Mouse (Mus musculus) limb, embryonic 13.5 days (tissue): ENCODE measurements around the gene Aak1. TPM values are rescaled to one million over a fixed set of nuclear protein-coding genes. Genes with fewer than 3 reads are reported as not detected.
A peak's percentile ranks its signal among the peaks of the same experiment; 100 is the strongest.

Experiments
- ATAC-seq: fragments of 200-750 bp; cut with Nextera tagmentation; 2 replicates; pipeline ENCODE4 v1.8.0; 2017; ENCODE audit warnings: low read depth, moderate number of reproducible peaks, moderate TSS enrichment; ENCODE audit not compliant: low FRiP score
- H3K27ac ChIP-seq: fragments of 300-500 bp; sonication (generic); 2 replicates; pipeline ENCODE4 v1.5.1; 2015; ENCODE audit warnings: inconsistent platforms, mild to moderate bottlenecking, moderate library complexity
- H3K27me3 ChIP-seq: fragments of 300-500 bp; sonication (generic); 2 replicates; pipeline ENCODE4 v1.6.1; 2015; ENCODE audit warnings: mild to moderate bottlenecking, inconsistent platforms
- H3K36me3 ChIP-seq: fragments of 300-500 bp; sonication (generic); 2 replicates; pipeline ENCODE4 v1.6.1; 2015; ENCODE audit warnings: inconsistent platforms, mild to moderate bottlenecking, moderate library complexity
- H3K4me1 ChIP-seq: fragments of 300-500 bp; sonication (generic); 2 replicates; pipeline ENCODE4 v1.6.1; 2015; ENCODE audit warnings: inconsistent platforms
- H3K4me2 ChIP-seq: fragments of 300-500 bp; sonication (generic); replicated peaks from 2 replicates; pipeline ENCODE4 v1.6.1; 2015; ENCODE audit warnings: inconsistent platforms, mild to moderate bottlenecking, moderate library complexity
- H3K4me3 ChIP-seq: fragments of 300-500 bp; sonication (generic); 2 replicates; pipeline ENCODE4 v1.5.1; 2015; ENCODE audit warnings: moderate library complexity, mild to moderate bottlenecking, inconsistent platforms
- H3K9ac ChIP-seq: fragments of 300-500 bp; sonication (generic); 2 replicates; pipeline ENCODE4 v1.6.1; 2015; ENCODE audit warnings: mild to moderate bottlenecking, inconsistent platforms
- H3K9me3 ChIP-seq: fragments of 300-500 bp; sonication (generic); 2 replicates; pipeline ENCODE4 v1.6.1; 2016; ENCODE audit warnings: inconsistent platforms
- WGBS: fragments of 180-500 bp; shearing (Covaris S2); methylation state at CpG from one replicate; pipeline ENCODE4 v1.1.7; 2015; 5-methylcytosine and 5-hydroxymethylcytosine counted together
- polyA plus RNA-seq: library from polyadenylated mRNA; unstranded; fragments of >200 nt; fragmentation: Nextera tagmentation; extraction: Ambion mirVana; gene quantifications from 2 replicates; pipeline ENCODE4 v1.2.1, GENCODE M21; 2015

The Aak1 gene
- polyA plus RNA-seq, 1 experiment from 2014 or later = 18.8 TPM

DNA sequence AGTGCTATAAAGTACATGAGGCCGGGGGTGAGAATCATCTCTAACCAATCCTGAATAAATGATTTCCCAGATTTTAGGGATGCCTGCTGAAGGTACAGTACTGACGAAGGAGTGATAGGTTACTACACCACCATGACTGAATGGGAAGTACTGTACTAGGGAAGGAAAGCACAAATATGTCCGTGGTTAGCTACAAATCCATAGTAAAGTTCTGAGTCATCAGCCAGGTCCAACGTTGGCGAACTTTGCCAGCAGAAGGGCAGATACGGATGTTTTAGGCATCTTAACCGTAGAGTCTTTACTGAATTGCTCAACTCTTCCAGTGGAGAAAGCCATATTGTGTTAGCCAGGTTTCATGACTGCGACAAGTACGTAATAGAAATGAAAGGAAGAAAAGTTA lies 91.6 kb downstream of the Aak1 start:
- ATAC-seq = no peak
- no peaks in the 10 kb centered on the region for H3K4me1 ChIP-seq
- 95% methylated on average over 9 of the region's 9 CpGs for WGBS
- H3K4me2 ChIP-seq = no peak overlapping the region
- H3K9me3 ChIP-seq = peaks cover 5% of the 10 kb centered on the region
- H3K36me3 ChIP-seq = peaks cover 75% of the 10 kb centered on the region
- H3K9ac ChIP-seq = no peak overlapping the region
- H3K27me3 ChIP-seq = no peaks in the 10 kb centered on the region
- H3K4me3 ChIP-seq = no peak overlapping the region
- H3K27ac ChIP-seq = no peak overlapping the region

GRCm38 (mm10) chr6:86947100-86947499 lies 97.8 kb downstream of the Aak1 start:
- Histone ChIP-seq H3K36me3 (peaks cover 47% of the 10 kb centered on the region), H3K27ac (no peak overlapping the region), H3K4me2 (no peak overlapping the region), H3K4me1 (peaks cover 20% of the 10 kb centered on the region), H3K27me3 (no peaks in the 10 kb centered on the region), H3K4me3 (no peak overlapping the region), H3K9me3 (no peaks in the 10 kb centered on the region), H3K9ac (no peak overlapping the region)
- ATAC-seq = no peak
- 61% methylated on average over 8 of the region's 8 CpGs for WGBS

- H3K36me3 ChIP-seq = peaks cover 54% of the 10 kb centered on the region
- no peak overlapping the region for H3K9ac ChIP-seq
Observed at GRCm38 (mm10) chr6:86948746-86949145, 99.4 kb downstream of the Aak1 start.

GRCm38 (mm10) chr6:86950141-86950540 lies 100.8 kb downstream of the Aak1 start:
- no peak overlapping the region for H3K4me3 ChIP-seq
- no peak overlapping the region for H3K9ac ChIP-seq
- no peaks in the 10 kb centered on the region for H3K27me3 ChIP-seq
- H3K4me2 ChIP-seq = no peak overlapping the region
- H3K36me3 ChIP-seq = peaks cover 54% of the 10 kb centered on the region
- H3K4me1 ChIP-seq = peaks cover 20% of the 10 kb centered on the region
- ATAC-seq = no peak
- 68% methylated on average over 1 of the region's 1 CpGs for WGBS
- no peaks in the 10 kb centered on the region for H3K9me3 ChIP-seq
- H3K27ac ChIP-seq = no peak overlapping the region

More at GRCm38 (mm10) chr6:86948746-86949145, 99.4 kb downstream of the Aak1 start:
- H3K27me3 ChIP-seq = no peaks in the 10 kb centered on the region
- WGBS = 87% methylated on average over 2 of the region's 2 CpGs
- no peak for ATAC-seq
- no peak overlapping the region for H3K27ac ChIP-seq
- peaks cover 20% of the 10 kb centered on the region for H3K4me1 ChIP-seq
- no peak overlapping the region for H3K4me3 ChIP-seq
- H3K4me2 ChIP-seq = no peak overlapping the region
- H3K9me3 ChIP-seq = no peaks in the 10 kb centered on the region

GRCm38 (mm10) chr6:86950733-86951255 lies 101.5 kb downstream of the Aak1 start:
- Histone ChIP-seq H3K36me3 (peaks cover 53% of the 10 kb centered on the region), H3K9ac (no peak overlapping the region), H3K4me3 (no peak overlapping the region), H3K9me3 (no peaks in the 10 kb centered on the region), H3K27me3 (no peaks in the 10 kb centered on the region), H3K4me2 (no peak overlapping the region), H3K4me1 (peaks cover 20% of the 10 kb centered on the region), H3K27ac (no peak overlapping the region)
- ATAC-seq = no peak
- WGBS = 60% methylated on average over 1 of the region's 1 CpGs

DNA sequence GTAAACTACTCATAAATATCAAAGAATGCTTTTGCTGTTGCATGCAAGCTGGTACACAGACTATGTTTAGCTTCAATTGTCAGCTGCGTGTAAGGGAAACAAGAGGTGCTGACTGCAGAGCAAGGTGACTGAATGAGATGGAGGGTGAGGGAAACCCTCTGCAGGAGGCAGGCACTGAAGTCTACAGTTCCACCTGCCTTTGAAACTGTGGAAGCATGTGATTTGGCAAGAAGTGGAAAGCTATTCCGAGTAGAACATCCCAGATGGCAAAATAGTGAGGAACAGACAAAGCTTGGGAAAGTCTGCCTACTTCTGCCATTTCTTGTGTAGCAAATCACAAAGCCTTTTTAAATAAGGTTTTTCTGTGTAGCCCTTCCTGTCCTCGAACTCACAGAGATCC lies 106.4 kb downstream of the Aak1 start:
- no peak overlapping the region for H3K4me2 ChIP-seq
- WGBS = 82% methylated on average over 3 of the region's 3 CpGs
- H3K4me1 ChIP-seq = peaks cover 5% of the 10 kb centered on the region; the same call in 1 of the 2 replicates
- no peak overlapping the region for H3K4me3 ChIP-seq
- H3K36me3 ChIP-seq = peaks cover 77% of the 10 kb centered on the region
- H3K9me3 ChIP-seq = no peaks in the 10 kb centered on the region
- no peak for ATAC-seq
- no peaks in the 10 kb centered on the region for H3K27me3 ChIP-seq
- no peak overlapping the region for H3K9ac ChIP-seq
- H3K27ac ChIP-seq = no peak overlapping the region

DNA sequence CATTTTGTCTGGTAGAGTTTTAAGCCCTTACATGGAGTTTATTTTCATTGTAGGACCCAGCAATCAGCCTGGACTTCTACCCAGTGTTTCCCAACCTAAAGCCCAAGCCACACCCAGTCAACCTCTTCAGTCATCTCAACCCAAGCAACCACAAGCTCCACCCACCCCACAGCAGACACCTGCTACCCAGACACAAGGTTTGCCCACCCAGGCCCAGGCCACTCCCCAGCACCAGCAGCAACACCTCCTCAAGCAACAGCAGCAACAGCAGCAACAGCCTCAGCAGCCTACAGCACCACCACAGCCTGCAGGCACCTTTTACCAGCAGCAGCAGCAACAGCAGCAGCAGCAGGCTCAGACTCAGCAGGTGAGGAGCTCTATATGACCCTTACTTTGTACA lies 106.9 kb downstream of the Aak1 start:
- Histone ChIP-seq H3K4me2 (no peak overlapping the region), H3K36me3 (peaks cover 77% of the 10 kb centered on the region), H3K4me3 (no peak overlapping the region), H3K9me3 (no peaks in the 10 kb centered on the region), H3K27ac (no peak overlapping the region), H3K4me1 (peaks cover under 1% of the 10 kb centered on the region; the same call in 1 of the 2 replicates), H3K27me3 (no peaks in the 10 kb centered on the region), H3K9ac (no peak overlapping the region)
- no peak for ATAC-seq

- WGBS = 80% methylated on average over 1 of the region's 1 CpGs
- no peak overlapping the region for H3K4me2 ChIP-seq
- H3K27me3 ChIP-seq = no peaks in the 10 kb centered on the region
- peaks cover 83% of the 10 kb centered on the region for H3K36me3 ChIP-seq
- H3K9me3 ChIP-seq = no peaks in the 10 kb centered on the region
- ATAC-seq = peak; percentile 57; the same call in 1 of the 2 replicates
- H3K4me3 ChIP-seq = no peak overlapping the region
- no peak overlapping the region for H3K27ac ChIP-seq
- no peak overlapping the region for H3K9ac ChIP-seq
- no peaks in the 10 kb centered on the region for H3K4me1 ChIP-seq
Observed at GRCm38 (mm10) chr6:86959006-86959405, 109.7 kb downstream of the Aak1 start.

DNA sequence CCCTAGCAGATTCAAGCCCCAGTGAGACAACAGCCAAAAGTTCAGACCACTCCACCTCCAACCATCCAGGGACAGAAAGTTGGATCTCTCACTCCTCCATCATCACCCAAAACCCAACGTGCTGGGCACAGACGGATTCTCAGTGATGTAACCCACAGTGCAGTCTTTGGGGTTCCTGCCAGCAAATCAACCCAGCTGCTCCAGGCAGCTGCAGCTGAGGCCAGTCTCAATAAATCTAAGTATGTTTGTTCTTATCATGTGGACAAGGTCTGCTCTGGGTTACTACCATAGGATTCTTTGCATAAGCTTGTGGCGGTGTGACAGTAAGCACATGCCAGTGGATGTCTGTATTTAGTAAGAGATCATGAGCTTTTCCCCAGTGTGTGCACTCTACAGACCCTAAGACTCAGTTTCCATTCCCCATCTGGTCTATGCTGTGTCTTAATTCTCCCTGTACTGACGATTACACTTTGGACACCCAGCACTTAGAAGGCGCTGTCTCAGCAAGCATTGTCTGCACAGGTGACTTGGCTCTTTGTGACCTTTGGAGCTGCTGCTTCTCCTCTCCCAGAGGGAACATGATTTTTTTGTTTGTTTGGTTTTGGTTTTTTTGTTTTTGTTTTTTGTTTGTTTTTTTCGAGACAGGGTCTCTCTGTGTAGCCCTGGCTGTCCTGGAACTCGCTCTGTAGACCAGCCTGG lies 114.8 kb downstream of the Aak1 start:
- H3K4me1 ChIP-seq = no peaks in the 10 kb centered on the region
- no peak for ATAC-seq
- no peaks in the 10 kb centered on the region for H3K9me3 ChIP-seq
- no peak overlapping the region for H3K27ac ChIP-seq
- H3K4me3 ChIP-seq = no peak overlapping the region
- H3K27me3 ChIP-seq = no peaks in the 10 kb centered on the region
- H3K4me2 ChIP-seq = no peak overlapping the region
- peaks cover 93% of the 10 kb centered on the region for H3K36me3 ChIP-seq
- no peak overlapping the region for H3K9ac ChIP-seq
- WGBS = 88% methylated on average over 7 of the region's 7 CpGs

DNA sequence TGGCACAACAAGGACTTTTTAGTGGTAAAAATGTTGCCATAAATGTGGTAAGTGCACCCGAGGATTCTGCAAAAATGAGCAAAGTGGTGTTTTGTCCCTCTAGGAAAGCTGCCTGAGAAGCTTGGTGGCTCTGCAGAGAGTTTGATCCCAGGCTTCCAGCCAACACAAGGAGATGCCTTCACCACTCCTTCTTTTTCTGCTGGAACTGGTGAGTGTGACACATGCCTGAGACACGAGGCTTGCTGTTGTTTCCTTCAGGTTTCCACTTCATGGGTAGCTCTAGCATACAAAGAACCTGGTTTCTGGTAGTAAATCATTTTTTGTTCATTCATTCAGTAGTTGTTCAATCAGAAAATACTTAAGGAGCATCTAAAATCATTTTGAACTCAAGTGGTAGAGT lies 117.8 kb downstream of the Aak1 start:
- Histone ChIP-seq H3K4me3 (no peak overlapping the region), H3K9me3 (no peaks in the 10 kb centered on the region), H3K4me1 (no peaks in the 10 kb centered on the region), H3K4me2 (no peak overlapping the region), H3K9ac (no peak overlapping the region), H3K27ac (no peak overlapping the region), H3K36me3 (peaks cover 92% of the 10 kb centered on the region), H3K27me3 (no peaks in the 10 kb centered on the region)
- no peak for ATAC-seq
- WGBS = 82% methylated on average over 2 of the region's 2 CpGs

GRCm38 (mm10) chr6:86973956-86974355 lies 124.6 kb downstream of the Aak1 start:
- Histone ChIP-seq H3K4me2 (no peak overlapping the region), H3K27me3 (no peaks in the 10 kb centered on the region), H3K9me3 (no peaks in the 10 kb centered on the region), H3K36me3 (peaks cover 72% of the 10 kb centered on the region), H3K9ac (no peak overlapping the region), H3K27ac (no peak overlapping the region), H3K4me1 (no peaks in the 10 kb centered on the region), H3K4me3 (no peak overlapping the region)
- ATAC-seq = no peak
- 89% methylated on average over 4 of the region's 4 CpGs for WGBS

- WGBS = 85% methylated on average over 8 of the region's 8 CpGs
- Histone ChIP-seq H3K9me3 (0 out of 2 replicates have a peak, but pooled peaks cover 3% of the 10 kb centered on the region), H3K4me2 (no peak overlapping the region), H3K36me3 (peaks cover 56% of the 10 kb centered on the region), H3K4me1 (no peaks in the 10 kb centered on the region), H3K9ac (no peak overlapping the region), H3K4me3 (no peak overlapping the region), H3K27me3 (no peaks in the 10 kb centered on the region), H3K27ac (no peak overlapping the region)
- ATAC-seq = no peak
Observed at GRCm38 (mm10) chr6:86978156-86978908, 129.0 kb downstream of the Aak1 start.
